Mouse (Mus musculus) olfactory bulb, adult 2 months (tissue): ENCODE measurements around the gene 4930519P11Rik.

Source experiments
- CTCF ChIP-seq: fragments of 200-500 bp; IDR thresholded peaks from 2 replicates; pipeline ENCODE4 v1.5.1; 2012; ENCODE audit warnings: low read depth, mild to moderate bottlenecking, low read length, moderate library complexity; ENCODE audit not compliant: insufficient read depth
- POLR2A ChIP-seq: fragments of 200-500 bp; IDR thresholded peaks from 2 replicates; pipeline ENCODE4 v1.6.1; 2012; ENCODE audit warnings: mild to moderate bottlenecking, low read depth, low read length, moderate library complexity; ENCODE audit not compliant: insufficient read depth

DNA sequence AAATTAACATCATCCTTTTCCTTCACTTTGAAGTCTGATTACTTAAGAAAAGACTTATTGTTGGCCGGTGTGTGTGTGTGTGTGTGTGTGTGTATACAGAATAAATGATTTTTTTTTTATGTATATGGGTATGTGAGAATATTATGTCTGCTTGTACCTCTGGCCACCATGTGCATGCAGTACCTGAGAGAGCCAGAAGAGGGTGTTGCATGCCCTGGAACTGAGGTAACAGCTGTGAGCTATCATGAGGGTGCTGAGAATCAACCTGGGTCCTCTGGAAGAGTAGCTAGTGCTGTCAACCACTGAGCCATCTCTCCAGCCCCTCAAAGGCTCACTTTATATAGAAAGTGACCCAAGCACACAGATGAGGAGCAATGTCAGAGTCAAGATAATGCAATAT is 31.8 kb downstream of the 4930519P11Rik start:
- TF ChIP-seq POLR2A (no peak), CTCF (no peak)
